Mouse (Mus musculus) heart, embryonic 14.5 days (tissue): ENCODE data around the gene Pxmp4. TPM values are rescaled to one million over a fixed set of nuclear protein-coding genes. Genes with fewer than 3 reads are reported as not detected.
A peak's percentile ranks its signal among the peaks of the same experiment; 100 is the strongest.

Experiments
- ATAC-seq: fragments of 200-750 bp; cut with Nextera tagmentation; 2 replicates; pipeline ENCODE4 v1.8.0; 2017; ENCODE audit warnings: low read depth, moderate TSS enrichment; ENCODE audit not compliant: insufficient number of reproducible peaks, insufficient read depth, low FRiP score
- H3K27ac ChIP-seq, 2 experiments: fragments of 200-500 bp in 1 of 2; fragments of 300-500 bp in 1 of 2; sonication (generic) in 1 of 2; replicated peaks in 1 of 2; 2 replicates each; pipeline ENCODE4 v1.5.1; 2012 to 2014; ENCODE audit warnings: low read depth in 2 of 2, low read length in 2 of 2, control low read depth in 1 of 2, mild to moderate bottlenecking in 1 of 2, mixed read lengths in 1 of 2; ENCODE audit not compliant: control insufficient read depth in 1 of 2, insufficient read depth in 1 of 2
- H3K27me3 ChIP-seq: fragments of 300-500 bp; sonication (generic); 2 replicates; pipeline ENCODE4 v1.6.1; 2014; ENCODE audit warnings: mild to moderate bottlenecking, low read length, control low read depth; ENCODE audit not compliant: control insufficient read depth, insufficient read depth
- H3K36me3 ChIP-seq: fragments of 300-500 bp; sonication (generic); 2 replicates; pipeline ENCODE4 v1.6.1; 2014; ENCODE audit warnings: mild to moderate bottlenecking, control low read depth, low read length, mixed read lengths; ENCODE audit not compliant: control insufficient read depth, insufficient read depth
- H3K4me1 ChIP-seq, 2 experiments: fragments of 200-500 bp in 1 of 2; fragments of 300-500 bp in 1 of 2; sonication (generic) in 1 of 2; 2 replicates each; pipeline ENCODE4 v1.6.1; 2012 to 2014; ENCODE audit warnings: low read length in 2 of 2, control low read depth in 1 of 2, mixed read lengths in 1 of 2; ENCODE audit not compliant: control insufficient read depth in 2 of 2, insufficient read depth in 2 of 2
- H3K4me2 ChIP-seq: fragments of 300-500 bp; sonication (generic); 2 replicates; pipeline ENCODE4 v1.6.1; 2014; ENCODE audit warnings: mild to moderate bottlenecking, low read length
- H3K4me3 ChIP-seq, 2 experiments: fragments of 200-500 bp in 1 of 2; fragments of 300-500 bp in 1 of 2; sonication (generic) in 1 of 2; 2 replicates each; pipeline ENCODE4 v1.5.1; 2012 to 2014; ENCODE audit warnings: low read length in 2 of 2, mild to moderate bottlenecking in 2 of 2, control low read depth in 1 of 2, low read depth in 1 of 2, moderate library complexity in 1 of 2; ENCODE audit not compliant: control insufficient read depth in 1 of 2, insufficient read depth in 1 of 2
- H3K9ac ChIP-seq: fragments of 300-500 bp; sonication (generic); 2 replicates; pipeline ENCODE4 v1.6.1; 2014; ENCODE audit warnings: mild to moderate bottlenecking, low read length
- H3K9me3 ChIP-seq: fragments of 300-500 bp; sonication (generic); 2 replicates; pipeline ENCODE4 v1.6.1; 2016; ENCODE audit warnings: low read length, control low read depth; ENCODE audit not compliant: control insufficient read depth
- WGBS: fragments of 180-500 bp; shearing (Covaris S2); extraction: QIAGEN DNeasy Blood & Tissue Kit; methylation state at CpG from one replicate; pipeline ENCODE4 v1.1.7; 2014; 5-methylcytosine and 5-hydroxymethylcytosine counted together
- polyA plus RNA-seq: library from polyadenylated mRNA; unstranded; fragments of >200 nt; fragmentation: Nextera tagmentation; extraction: Ambion mirVana; gene quantifications from 2 replicates; pipeline ENCODE4 v1.2.1, GENCODE M21; 2014

Pxmp4 gene
- polyA plus RNA-seq, 1 experiment from 2014 or later = 33.7 TPM

DNA sequence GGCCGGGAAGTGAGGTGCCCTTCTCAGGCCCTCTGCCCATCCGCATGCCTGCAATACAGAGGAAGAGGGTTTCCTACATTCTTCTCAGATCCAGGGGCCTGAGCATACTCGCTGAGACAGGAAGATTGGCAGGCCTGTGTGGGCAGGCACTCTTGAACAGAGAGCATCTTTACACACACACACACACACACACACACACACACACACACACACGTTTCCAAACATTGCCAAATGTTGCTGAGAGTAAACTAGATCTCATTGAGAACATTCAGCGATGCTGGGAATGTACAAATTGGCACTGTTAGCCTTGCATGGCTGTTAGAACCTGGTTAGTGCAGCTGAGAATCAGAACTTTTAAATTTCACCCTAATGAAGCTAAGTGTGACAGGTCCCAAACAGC, 27.0 kb upstream of the Pxmp4 start:
- ATAC-seq = no peak

DNA sequence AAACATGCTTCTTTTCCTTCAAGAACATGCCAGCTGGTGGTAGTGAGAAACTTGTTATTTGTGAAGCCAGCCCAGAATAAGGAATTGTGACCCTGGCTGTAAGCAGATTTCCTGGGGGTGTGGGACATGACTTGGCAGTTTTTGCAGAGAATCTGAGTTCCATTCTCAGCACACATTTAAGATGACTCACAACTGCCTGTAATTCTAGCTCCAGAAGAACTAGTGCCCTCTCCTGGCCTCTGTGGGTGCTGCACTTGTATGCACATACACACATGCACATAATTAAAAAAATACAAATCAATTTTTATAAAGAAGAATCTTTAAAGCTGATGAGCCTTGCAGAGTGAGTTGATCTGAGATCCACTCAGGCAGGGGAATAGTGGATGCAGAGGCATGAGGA, 20.6 kb upstream of the Pxmp4 start:
- Histone ChIP-seq H3K27me3 (no peaks in the 10 kb centered on the region), H3K4me3 (no peak overlapping the region), H3K9ac (no peak overlapping the region), H3K4me2 (no peak overlapping the region), H3K9me3 (0 out of 2 replicates have a peak, but pooled peaks cover 4% of the 10 kb centered on the region), H3K27ac (no peak overlapping the region), H3K4me1 (peaks cover 0 to 4% of the 10 kb centered on the region in 2 experiments; a peak in 1 of 4 replicates), H3K36me3 (peaks cover 16% of the 10 kb centered on the region)
- no peak for ATAC-seq

More for the DNA sequence above, 27.0 kb upstream of the Pxmp4 start:
- no peaks in the 10 kb centered on the region for H3K9me3 ChIP-seq
- 81% methylated on average over 5 of the region's 5 CpGs for WGBS
- H3K27ac ChIP-seq = no peak overlapping the region
- H3K36me3 ChIP-seq = peaks cover 32% of the 10 kb centered on the region
- H3K4me2 ChIP-seq = no peak overlapping the region
- no peak overlapping the region for H3K4me3 ChIP-seq
- H3K4me1 ChIP-seq = no peaks in the 10 kb centered on the region
- H3K27me3 ChIP-seq = no peaks in the 10 kb centered on the region
- H3K9ac ChIP-seq = no peak overlapping the region

DNA sequence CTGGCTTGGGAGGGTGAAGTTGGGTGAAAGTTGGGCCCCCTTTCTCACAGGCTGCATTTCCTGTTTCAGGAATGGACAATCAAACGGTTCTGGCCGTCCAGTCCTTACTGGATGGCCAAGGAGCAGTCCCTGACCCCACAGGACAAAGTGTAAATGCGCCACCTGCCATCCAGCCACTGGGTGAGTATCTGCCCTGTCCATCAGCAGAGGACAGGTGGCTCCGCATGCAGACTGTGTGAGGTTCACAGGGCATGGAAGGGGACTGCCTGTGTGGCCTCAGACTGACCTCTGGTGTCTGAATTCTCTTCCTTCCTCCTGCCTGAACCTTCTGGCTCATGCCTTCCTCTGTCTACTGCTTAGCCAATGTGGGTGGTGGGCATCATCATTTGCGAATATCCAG, 18.2 kb upstream of the Pxmp4 start:
- no peak overlapping the region for H3K4me3 ChIP-seq
- no peak overlapping the region for H3K4me2 ChIP-seq
- H3K4me1 ChIP-seq = peaks cover 0 to 4% of the 10 kb centered on the region in 2 experiments; a peak in 1 of 4 replicates
- no peak overlapping the region for H3K9ac ChIP-seq
- H3K9me3 ChIP-seq = 0 out of 2 replicates have a peak, but pooled peaks cover 4% of the 10 kb centered on the region
- H3K36me3 ChIP-seq = peaks cover 16% of the 10 kb centered on the region
- H3K27ac ChIP-seq = peak overlapping the region; percentile 15 to 24; a peak in 2 of 4 replicates
- ATAC-seq = 0 out of 2 replicates have a peak, but pooled peaks have one; percentile 53
- no peaks in the 10 kb centered on the region for H3K27me3 ChIP-seq
- 68% methylated on average over 5 of the region's 5 CpGs for WGBS

DNA sequence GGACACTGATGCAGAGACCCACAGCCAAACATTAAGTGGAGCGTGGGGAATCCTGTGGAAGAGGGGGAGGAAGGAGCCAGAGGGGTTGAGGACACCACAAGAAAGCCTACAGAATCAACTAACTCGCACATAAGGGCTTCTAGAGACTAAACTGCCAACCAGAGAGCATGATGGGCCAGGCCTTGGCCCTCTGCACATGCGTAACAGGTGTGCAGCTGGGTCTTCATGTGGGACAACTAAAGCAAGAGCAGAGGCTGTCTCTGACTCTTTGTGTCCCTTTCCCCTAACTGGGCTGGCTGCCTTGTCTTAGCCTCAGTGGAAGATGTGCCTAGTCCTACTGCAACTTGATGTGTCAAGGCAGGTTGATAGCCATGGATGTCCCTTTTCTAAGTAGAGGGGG, 13.6 kb upstream of the Pxmp4 start:
- H3K36me3 ChIP-seq = no peaks in the 10 kb centered on the region
- no peak overlapping the region for H3K4me3 ChIP-seq
- 83% methylated on average over 3 of the region's 3 CpGs for WGBS
- H3K27me3 ChIP-seq = no peaks in the 10 kb centered on the region
- no peak for ATAC-seq
- H3K27ac ChIP-seq = no peak overlapping the region
- H3K4me1 ChIP-seq = peaks cover 5 to 11% of the 10 kb centered on the region in 2 experiments; a peak in 2 of 4 replicates
- no peaks in the 10 kb centered on the region for H3K9me3 ChIP-seq
- no peak overlapping the region for H3K4me2 ChIP-seq
- H3K9ac ChIP-seq = no peak overlapping the region

DNA sequence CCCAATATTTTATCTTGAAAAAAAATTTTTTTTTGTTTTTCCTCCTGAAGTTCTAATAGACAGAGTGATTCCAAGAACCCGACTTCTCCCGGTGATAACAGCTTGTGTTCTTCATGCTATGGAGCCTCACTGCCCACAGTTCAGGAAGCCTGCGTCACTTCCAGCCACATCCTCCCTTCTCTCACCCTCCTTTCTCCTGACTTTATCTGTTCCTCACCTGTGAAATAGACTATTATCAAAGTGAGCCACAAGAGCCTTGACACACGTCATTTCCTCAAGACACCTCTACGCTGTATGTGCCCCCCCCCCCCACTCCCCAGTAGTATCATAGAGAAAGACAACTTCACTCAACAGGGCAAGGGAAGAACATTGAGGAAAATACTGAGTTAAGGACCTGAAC, 12.2 kb upstream of the Pxmp4 start:
- 61% methylated on average over 5 of the region's 5 CpGs for WGBS
- no peak overlapping the region for H3K4me2 ChIP-seq
- no peaks in the 10 kb centered on the region for H3K36me3 ChIP-seq

DNA sequence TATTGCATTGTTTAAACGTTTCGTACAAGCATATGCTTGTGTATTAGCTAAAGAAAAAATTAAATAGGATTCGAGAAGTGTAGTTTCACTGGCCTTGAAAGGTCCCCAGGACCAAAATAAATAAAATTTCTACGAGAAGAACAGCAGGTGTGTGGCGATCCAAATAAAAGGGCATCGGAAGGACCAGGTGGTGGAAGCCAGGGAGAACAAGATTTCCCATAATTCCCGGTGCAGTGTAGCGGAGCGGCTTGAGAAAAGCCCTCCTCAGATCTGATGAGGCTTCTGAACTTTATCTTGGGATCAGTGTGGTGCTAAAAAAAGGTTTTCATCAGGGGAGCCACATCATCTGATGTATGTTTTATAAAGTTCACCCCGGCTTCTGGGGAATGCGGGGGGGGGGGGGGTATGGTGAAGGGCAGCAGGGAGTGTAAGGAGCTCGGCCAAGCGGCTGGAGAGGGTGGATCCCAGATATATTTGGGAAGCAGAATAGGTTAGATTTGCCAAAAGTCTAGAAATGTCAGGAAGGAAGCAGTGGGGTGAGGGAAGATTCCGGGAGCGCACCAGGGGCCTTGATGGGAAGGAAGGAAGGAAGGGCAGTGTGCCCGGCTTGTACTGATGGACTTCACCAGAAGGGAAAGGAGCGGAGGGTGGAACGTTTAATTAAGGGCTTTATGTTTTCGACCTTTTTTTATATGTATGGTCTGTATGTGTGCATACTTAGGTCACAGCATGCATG, 11.5 kb upstream of the Pxmp4 start:
- Histone ChIP-seq H3K4me2 (peak overlapping the region; percentile 32), H3K27ac (no peak overlapping the region), H3K9me3 (no peaks in the 10 kb centered on the region), H3K27me3 (no peaks in the 10 kb centered on the region), H3K4me1 (peaks cover 2 to 11% of the 10 kb centered on the region in 2 experiments; a peak in 2 of 4 replicates), H3K4me3 (no peak overlapping the region), H3K36me3 (no peaks in the 10 kb centered on the region), H3K9ac (no peak overlapping the region)
- WGBS = 61% methylated on average over 19 of the region's 19 CpGs
- no peak for ATAC-seq

More for the DNA sequence above, 12.2 kb upstream of the Pxmp4 start:
- H3K4me1 ChIP-seq = peaks cover 2 to 11% of the 10 kb centered on the region in 2 experiments; a peak in 2 of 4 replicates
- no peak overlapping the region for H3K27ac ChIP-seq
- H3K27me3 ChIP-seq = no peaks in the 10 kb centered on the region
- no peak overlapping the region for H3K9ac ChIP-seq
- no peak for ATAC-seq
- H3K9me3 ChIP-seq = no peaks in the 10 kb centered on the region
- H3K4me3 ChIP-seq = no peak overlapping the region

DNA sequence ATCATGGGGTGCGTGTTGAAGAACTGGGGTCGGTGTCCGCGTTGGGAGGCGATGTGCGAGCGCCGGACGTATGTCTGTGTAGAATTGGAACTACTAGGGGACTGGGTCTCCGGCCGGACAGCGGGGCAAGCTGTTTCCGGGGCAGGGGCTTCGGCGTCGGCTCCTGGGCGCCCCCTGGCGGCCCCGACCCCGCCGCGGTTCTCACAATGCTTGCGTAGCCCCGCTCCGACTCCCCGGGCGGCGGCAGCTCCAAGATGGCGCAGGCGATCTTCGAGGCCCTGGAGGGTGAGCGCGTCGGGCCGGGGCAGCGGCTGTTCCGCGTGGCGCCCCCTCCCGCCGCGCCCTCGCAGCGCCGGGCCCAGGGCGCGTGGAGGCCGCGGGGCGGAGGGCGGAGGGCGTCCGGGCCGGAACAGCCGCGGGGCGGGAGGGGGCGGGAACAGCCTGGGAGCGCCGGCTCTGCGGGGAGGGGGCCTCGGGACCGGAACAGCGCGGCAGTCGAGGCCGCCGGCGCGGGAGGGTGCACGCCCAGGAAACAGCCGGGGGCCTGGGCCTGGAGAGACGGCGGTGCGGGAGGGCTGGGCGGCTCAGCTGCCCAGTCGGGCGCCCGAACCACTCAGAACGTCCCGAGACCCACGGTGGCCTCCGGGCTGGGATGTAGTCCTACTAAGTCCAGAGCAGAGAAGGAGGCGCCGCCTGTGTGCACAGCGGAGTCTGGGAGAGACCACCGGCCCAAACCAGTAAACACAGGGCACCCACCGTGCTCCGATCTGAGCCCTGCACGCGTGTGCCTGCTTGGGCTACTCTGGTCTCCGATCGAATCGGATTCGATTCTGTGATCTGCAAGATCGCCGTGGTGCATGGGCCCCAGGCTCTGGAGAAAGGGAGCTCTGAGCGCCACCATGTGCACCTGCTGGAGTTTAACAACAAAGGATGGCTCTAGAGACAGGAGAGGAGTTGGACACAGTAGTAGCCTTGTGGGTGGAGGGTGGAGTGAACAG, 9.9 kb upstream of the Pxmp4 start, which contains the start of the genes Zfp341 and 4930519P11Rik:
Zfp341 (plus strand) TSS at position 180 of the 998 bp plus-strand sequence.
4930519P11Rik (minus strand) TSS at position 320 of the 998 bp plus-strand sequence.
- Histone ChIP-seq H3K4me2 (peak within 1 kb of the TSS; percentile 85), H3K9me3 (no peaks in the 10 kb centered on the region), H3K27ac (peak within 1 kb of the TSS; percentile 93 to 95), H3K4me1 (peaks cover 2 to 11% of the 10 kb centered on the region in 2 experiments; a peak in 2 of 4 replicates), H3K4me3 (peak within 1 kb of the TSS; percentile 51 to 65), H3K36me3 (no peaks in the 10 kb centered on the region), H3K9ac (peak within 1 kb of the TSS; percentile 76), H3K27me3 (no peaks in the 10 kb centered on the region)
- peak; percentile 88 for ATAC-seq
- 1% methylated on average over 72 of the region's 98 CpGs for WGBS
